Mouse (Mus musculus) bone marrow macrophage, adult 2 months (primary cell): ENCODE data around the gene Sipa1l2.

Source experiments
- CTCF ChIP-seq: IDR thresholded peaks from 2 replicates; pipeline ENCODE4 v1.5.1; 2012; ENCODE audit warnings: low read depth, mild to moderate bottlenecking, low read length, moderate library complexity
- POLR2A ChIP-seq: IDR thresholded peaks from 2 replicates; pipeline ENCODE4 v1.6.1; 2012; ENCODE audit warnings: mild to moderate bottlenecking, low read depth, low read length, borderline replicate concordance

GRCm38 (mm10) chr8:125531088-125531438, 38.5 kb downstream of the Sipa1l2 start:
- no peak for TF ChIP-seq CTCF
- no peak for TF ChIP-seq POLR2A
